Mouse (Mus musculus): ENCODE data around the gene Cd109.

Cd109 gene

DNA sequence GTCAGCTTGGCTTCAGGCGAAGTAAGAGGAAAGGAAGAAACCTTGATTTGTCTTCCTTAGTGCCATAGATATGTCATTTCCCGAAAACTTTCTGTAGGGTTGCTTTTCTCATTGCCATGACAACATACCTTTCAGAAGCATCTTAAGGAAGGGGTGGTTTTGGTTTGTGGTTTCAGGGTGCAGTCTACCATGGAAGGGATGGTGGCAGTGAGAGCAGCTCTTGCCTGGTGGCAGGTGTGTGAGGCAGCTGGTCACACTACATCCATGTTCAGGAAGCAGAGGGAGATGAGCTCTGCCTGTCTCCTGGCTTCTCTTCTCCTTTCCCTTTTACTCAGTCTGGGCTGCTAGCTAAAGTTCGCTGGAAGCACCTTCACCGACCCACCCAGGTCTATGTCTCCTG is 26.0 kb downstream of the Cd109 start:
- no peak for DNase-seq (ENCODE audit: low spot score)

GRCm38 (mm10) chr9:78646008-78646777 is 30.8 kb downstream of the Cd109 start:
- DNase-seq (ENCODE audit: low spot score) = no peak

- no peak for DNase-seq (ENCODE audit: low spot score)
Observed at GRCm38 (mm10) chr9:78648641-78649040, 33.3 kb downstream of the Cd109 start.

- no peak for DNase-seq (ENCODE audit: low spot score)
Observed at GRCm38 (mm10) chr9:78649398-78649797, 34.1 kb downstream of the Cd109 start.

DNA sequence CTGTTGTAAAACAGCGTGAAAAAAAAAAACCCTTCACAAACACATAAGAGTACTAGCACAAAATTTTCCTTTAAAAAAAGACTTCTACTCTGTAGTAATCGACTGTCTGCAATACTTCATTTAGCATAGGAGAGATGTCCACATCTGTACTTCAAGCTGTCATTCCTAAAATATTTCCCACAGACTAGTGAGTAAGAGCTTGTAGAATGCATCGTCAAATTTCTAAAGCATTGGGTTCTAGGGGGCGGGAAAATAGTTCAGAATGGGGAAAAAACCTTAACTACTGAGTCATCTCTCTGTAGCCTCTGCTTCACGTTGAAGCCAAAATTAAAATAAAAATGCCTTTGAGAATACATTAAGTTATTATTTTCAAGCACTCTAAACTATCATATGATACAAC is 42.2 kb downstream of the Cd109 start:
- DNase-seq (ENCODE audit: low spot score) = no peak

GRCm38 (mm10) chr9:78671446-78671985 is 56.2 kb downstream of the Cd109 start:
- DNase-seq (ENCODE audit: low spot score) = no peak

DNA sequence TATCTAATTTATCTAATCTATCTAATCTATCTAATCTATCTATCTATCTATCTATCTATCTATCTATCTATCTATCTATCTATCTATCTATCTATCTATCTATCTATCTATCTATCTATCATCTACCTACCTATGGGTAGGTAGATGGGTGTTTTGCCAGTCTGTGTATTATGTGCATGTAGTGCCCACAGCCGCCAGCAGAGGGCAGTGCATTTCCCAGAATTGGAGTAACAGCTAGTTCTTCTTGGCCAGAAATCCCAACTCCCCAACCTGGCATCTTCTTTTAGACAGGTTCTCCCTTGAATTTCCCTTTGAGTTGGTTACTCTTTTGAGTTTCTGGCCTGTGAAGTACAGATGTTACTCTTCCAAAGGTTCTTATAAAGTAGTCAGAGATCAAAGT is 85.3 kb downstream of the Cd109 start:
- peak; percentile 15 for DNase-seq (ENCODE audit: low spot score)

DNA sequence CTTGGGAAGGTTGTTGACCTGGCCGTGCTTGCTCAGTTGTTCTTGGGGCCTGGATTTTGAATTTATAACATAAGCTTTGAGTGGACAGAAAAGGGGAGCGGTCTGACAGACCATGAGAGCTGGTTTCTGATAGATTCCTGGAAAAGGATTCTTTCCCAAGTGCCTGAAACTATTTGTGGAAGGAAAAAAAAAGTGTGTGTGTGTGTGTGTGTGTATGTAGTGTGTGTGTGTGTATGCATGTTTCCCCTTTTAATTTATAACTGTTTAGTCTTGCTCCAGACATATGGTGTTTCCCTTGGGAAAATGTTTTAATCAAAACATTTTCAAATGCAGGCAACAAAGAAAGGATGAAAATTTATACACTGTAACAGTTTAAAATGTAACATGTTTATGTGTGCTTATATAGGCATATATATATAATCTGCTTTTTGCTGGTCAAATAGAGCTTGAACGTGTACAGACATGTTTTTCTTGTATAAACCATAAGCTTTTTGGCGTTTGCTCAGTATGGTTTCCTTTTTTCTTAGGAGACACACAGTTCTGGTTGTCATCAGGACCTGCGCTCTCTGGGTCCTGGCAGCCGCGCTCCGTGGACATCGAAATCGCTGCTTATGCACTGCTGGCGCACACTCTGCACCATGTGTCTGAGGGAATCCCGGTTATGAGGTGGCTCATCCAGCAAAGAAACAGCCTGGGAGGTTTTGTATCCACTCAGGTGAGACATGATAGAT is 87.3 kb downstream of the Cd109 start:
- no peak for DNase-seq (ENCODE audit: low spot score)

DNA sequence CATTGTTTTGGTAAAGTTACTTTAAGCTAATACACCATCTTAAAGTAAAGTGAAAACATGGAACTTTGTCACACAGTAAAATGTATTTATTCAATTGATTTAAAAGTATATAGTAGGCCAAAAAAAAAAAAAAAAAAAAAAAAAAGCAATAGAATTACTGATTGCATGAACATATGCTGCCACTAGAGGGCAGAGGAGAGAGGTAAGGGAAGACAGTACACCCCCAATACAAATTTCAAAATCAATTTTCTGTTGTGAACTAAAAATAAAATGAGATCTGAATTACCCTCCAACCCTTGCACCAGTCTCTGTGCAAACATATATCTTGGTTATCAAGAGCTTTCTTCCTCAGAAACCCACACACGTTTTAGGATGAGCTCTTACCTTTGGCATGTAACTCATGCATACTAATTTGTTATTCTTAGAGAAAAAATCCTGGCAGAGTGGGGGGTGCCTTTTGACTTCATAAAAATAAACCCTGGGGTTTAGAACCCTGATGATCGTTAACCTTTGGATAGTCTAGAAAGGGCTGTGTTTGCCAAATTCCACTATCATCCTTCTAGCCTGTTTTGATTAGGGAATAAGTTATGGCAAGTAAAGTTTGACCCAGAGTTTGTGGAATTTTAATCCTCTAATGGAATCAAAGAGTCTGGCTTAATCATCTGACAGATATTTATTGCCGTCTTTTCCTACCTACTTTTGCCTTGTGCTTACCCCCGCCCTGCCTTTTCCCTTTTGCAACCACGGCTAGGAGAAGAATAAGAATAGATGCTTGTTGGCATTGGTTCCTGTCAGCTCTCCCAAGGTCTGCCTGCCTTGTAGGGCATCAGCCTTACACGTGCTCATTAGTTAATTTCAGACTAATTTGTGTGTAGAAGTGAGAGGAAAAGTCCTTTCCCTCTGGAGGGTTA is 105.8 kb downstream of the Cd109 start:
- no peak for DNase-seq (ENCODE audit: low spot score)

- no peak for DNase-seq (ENCODE audit: low spot score)
Observed at GRCm38 (mm10) chr9:78731931-78732330, 116.6 kb downstream of the Cd109 start.

GRCm38 (mm10) chr9:78735519-78735918 is 120.2 kb downstream of the Cd109 start:
- DNase-seq (ENCODE audit: low spot score) = no peak

DNA sequence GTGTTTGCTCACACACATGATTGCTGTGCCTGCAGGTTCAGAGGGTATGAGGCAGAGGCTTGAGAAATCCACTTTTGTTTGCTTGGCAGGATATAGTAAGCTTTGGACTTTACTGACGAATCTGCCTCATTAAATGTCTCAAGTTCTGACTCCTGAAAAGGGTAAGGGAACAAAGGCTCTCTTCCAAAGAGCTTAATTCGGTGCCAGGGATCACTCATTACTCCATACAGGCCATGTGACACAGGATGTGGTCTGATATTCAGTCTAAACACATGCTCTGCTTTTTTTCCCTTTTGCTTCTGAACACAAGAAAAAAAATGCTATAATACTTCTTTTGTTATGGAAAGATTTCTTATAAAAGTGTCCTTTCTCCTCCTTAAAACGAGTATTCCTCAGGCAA is 126.7 kb downstream of the Cd109 start:
- DNase-seq (ENCODE audit: low spot score) = no peak

GRCm38 (mm10) chr9:78750246-78750645 is 134.9 kb downstream of the Cd109 start:
- DNase-seq (ENCODE audit: low spot score) = no peak

All from spleen, adult 12 weeks (tissue).